Mouse (Mus musculus) midbrain, embryonic 11.5 days (tissue): ENCODE results near the gene Nepn. TPM values are rescaled to one million over a fixed set of nuclear protein-coding genes. Genes with fewer than 3 reads are reported as not detected.
"Not testable (repeated sequence)": the region's sequence is repeated elsewhere in the genome, so short reads cannot be mapped to it uniquely, and the experiment has no call there.

ENCODE experiments used
- ATAC-seq: fragments of 200-750 bp; cut with Nextera tagmentation; 2 replicates; pipeline ENCODE4 v1.8.0; 2017; ENCODE audit warnings: moderate TSS enrichment, moderate library complexity; ENCODE audit not compliant: low FRiP score
- DNase-seq: peaks from one replicate; pipeline ENCODE4 v3.0.0; 2015; ENCODE audit warnings: low spot score; ENCODE audit errors: missing footprints
- H3K27ac ChIP-seq: fragments of 300-500 bp; sonication (generic); 2 replicates; pipeline ENCODE4 v1.5.1; 2014; ENCODE audit warnings: low read depth, low read length
- H3K27me3 ChIP-seq: fragments of 300-500 bp; sonication (generic); 2 replicates; pipeline ENCODE4 v1.6.1; 2014; ENCODE audit warnings: mild to moderate bottlenecking, low read length, moderate library complexity, mixed read lengths; ENCODE audit not compliant: control insufficient read depth, insufficient read depth
- H3K36me3 ChIP-seq: fragments of 300-500 bp; sonication (generic); 2 replicates; pipeline ENCODE4 v1.6.1; 2014; ENCODE audit warnings: mild to moderate bottlenecking, low read length, moderate library complexity, mixed read lengths; ENCODE audit not compliant: control insufficient read depth, insufficient read depth
- H3K4me1 ChIP-seq: fragments of 300-500 bp; sonication (generic); 2 replicates; pipeline ENCODE4 v1.6.1; 2014; ENCODE audit warnings: low read length; ENCODE audit not compliant: control insufficient read depth, insufficient read depth
- H3K4me2 ChIP-seq: fragments of 300-500 bp; sonication (generic); 2 replicates; pipeline ENCODE4 v1.6.1; 2014; ENCODE audit warnings: mild to moderate bottlenecking, moderate library complexity
- H3K4me3 ChIP-seq: fragments of 300-500 bp; sonication (generic); 2 replicates; pipeline ENCODE4 v1.5.1; 2014; ENCODE audit warnings: low read depth, low read length
- H3K9ac ChIP-seq: fragments of 300-500 bp; sonication (generic); 2 replicates; pipeline ENCODE4 v1.6.1; 2014; ENCODE audit warnings: low read length
- H3K9me3 ChIP-seq: fragments of 300-500 bp; sonication (generic); 2 replicates; pipeline ENCODE4 v1.6.1; 2016; ENCODE audit warnings: low read length; ENCODE audit not compliant: control insufficient read depth
- WGBS: fragments of 180-500 bp; shearing (Covaris S2); extraction: QIAGEN DNeasy Blood & Tissue Kit; methylation state at CpG from one replicate; pipeline ENCODE4 v1.1.7; 2014; 5-methylcytosine and 5-hydroxymethylcytosine counted together
- polyA plus RNA-seq: library from polyadenylated mRNA; unstranded; fragments of >200 nt; fragmentation: Nextera tagmentation; extraction: Ambion mirVana; gene quantifications from 2 replicates; pipeline ENCODE4 v1.2.1, GENCODE M21; 2014

Nepn gene
- not detected in 2 replicates for polyA plus RNA-seq

GRCm38 (mm10) chr10:52388922-52389430 lies at the start of gene Nepn:
Gene Nepn, plus strand, starts transcription at chr10:52388972.
- Histone ChIP-seq H3K27me3 (no peaks in the 10 kb centered on the region), H3K36me3 (no peaks in the 10 kb centered on the region), H3K4me1 (no peaks in the 10 kb centered on the region), H3K4me2 (no peak within 1 kb of the TSS), H3K9me3 (no peaks in the 10 kb centered on the region), H3K9ac (no peak within 1 kb of the TSS), H3K4me3 (no peak within 1 kb of the TSS), H3K27ac (no peak within 1 kb of the TSS)
- 73% methylated on average over 5 of the region's 5 CpGs for WGBS
- DNase-seq: no peak
- ATAC-seq: no peak

DNA sequence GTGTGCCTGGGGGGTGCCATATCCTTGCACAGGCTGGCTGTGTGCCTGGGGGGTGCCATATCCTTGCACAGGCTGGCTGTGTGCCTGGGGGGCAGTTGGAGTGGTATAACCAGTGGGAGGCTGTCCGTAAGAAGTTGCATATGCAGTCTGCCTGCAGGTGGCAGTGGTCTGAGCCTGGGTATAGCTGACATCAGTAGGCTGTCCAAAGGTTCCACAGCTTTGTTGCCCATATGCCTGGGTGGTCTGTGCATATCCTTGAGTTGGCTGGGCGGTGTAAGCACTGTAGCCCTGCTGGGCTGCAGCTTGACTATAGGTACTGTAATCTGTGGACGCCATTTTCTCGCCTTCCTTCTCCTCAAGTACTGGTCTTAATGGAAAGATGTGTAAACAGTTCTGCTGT lies 45.4 kb upstream of the Nepn start:
- not testable (repeated sequence) for H3K27ac ChIP-seq, H3K4me1 ChIP-seq, H3K27me3 ChIP-seq, H3K4me2 ChIP-seq, ATAC-seq, H3K9ac ChIP-seq, H3K4me3 ChIP-seq, H3K9me3 ChIP-seq, DNase-seq
- peaks cover 11% of the 10 kb centered on the region; the same call in 1 of the 2 replicates for H3K36me3 ChIP-seq
- 92% methylated on average over 4 of the region's 4 CpGs for WGBS

DNA sequence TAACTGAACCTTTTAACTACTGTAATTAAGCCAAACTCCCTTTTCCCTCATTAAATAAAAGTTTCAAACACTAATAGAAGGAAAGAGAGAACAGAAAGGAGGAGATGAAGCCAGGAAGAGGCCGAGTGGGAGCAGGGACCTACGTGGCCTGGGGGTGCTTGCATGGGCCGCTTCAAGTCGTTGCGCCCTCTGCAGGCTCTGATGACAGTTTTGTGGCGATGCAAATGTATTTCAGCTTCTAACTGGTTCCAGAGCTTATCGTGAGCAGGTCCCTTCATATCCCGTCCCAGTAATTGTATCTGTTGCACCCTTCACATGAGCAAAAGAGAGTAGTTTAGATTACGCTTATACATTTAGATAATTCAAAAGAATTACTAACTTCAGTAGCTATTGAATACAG lies 35.6 kb upstream of the Nepn start:
- no peak for DNase-seq
- ATAC-seq: no peak
- Histone ChIP-seq H3K27ac (no peak overlapping the region), H3K4me3 (no peak overlapping the region), H3K4me1 (no peaks in the 10 kb centered on the region), H3K36me3 (peaks cover 12% of the 10 kb centered on the region), H3K9ac (no peak overlapping the region), H3K27me3 (no peaks in the 10 kb centered on the region), H3K4me2 (no peak overlapping the region), H3K9me3 (no peaks in the 10 kb centered on the region)
- WGBS: 73% methylated on average over 9 of the region's 9 CpGs

- WGBS: 89% methylated on average over 2 of the region's 2 CpGs
- Histone ChIP-seq H3K27me3 (no peaks in the 10 kb centered on the region), H3K4me1 (no peaks in the 10 kb centered on the region), H3K36me3 (0 out of 2 replicates have a peak, but pooled peaks cover 2% of the 10 kb centered on the region), H3K9ac (no peak within 1 kb of the TSS), H3K4me2 (no peak within 1 kb of the TSS), H3K27ac (no peak within 1 kb of the TSS), H3K4me3 (no peak within 1 kb of the TSS), H3K9me3 (no peaks in the 10 kb centered on the region)
- ATAC-seq: no peak
- DNase-seq: no peak
Observed at GRCm38 (mm10) chr10:52358467-52358866, 30.3 kb upstream of the Nepn start, which contains the start of gene Gm26741. Gene Gm26741, plus strand, starts transcription at chr10:52358767.

- H3K4me2 ChIP-seq: no peak overlapping the region
- H3K27me3 ChIP-seq: no peaks in the 10 kb centered on the region
- H3K36me3 ChIP-seq: no peaks in the 10 kb centered on the region
- ATAC-seq: no peak
- 98% methylated on average over 4 of the region's 4 CpGs for WGBS
- H3K4me3 ChIP-seq: no peak overlapping the region
- no peaks in the 10 kb centered on the region for H3K4me1 ChIP-seq
- no peak overlapping the region for H3K27ac ChIP-seq
- no peak for DNase-seq
- H3K9ac ChIP-seq: no peak overlapping the region
- no peaks in the 10 kb centered on the region for H3K9me3 ChIP-seq
Observed at GRCm38 (mm10) chr10:52360241-52360735, 28.5 kb upstream of the Nepn start.

DNA sequence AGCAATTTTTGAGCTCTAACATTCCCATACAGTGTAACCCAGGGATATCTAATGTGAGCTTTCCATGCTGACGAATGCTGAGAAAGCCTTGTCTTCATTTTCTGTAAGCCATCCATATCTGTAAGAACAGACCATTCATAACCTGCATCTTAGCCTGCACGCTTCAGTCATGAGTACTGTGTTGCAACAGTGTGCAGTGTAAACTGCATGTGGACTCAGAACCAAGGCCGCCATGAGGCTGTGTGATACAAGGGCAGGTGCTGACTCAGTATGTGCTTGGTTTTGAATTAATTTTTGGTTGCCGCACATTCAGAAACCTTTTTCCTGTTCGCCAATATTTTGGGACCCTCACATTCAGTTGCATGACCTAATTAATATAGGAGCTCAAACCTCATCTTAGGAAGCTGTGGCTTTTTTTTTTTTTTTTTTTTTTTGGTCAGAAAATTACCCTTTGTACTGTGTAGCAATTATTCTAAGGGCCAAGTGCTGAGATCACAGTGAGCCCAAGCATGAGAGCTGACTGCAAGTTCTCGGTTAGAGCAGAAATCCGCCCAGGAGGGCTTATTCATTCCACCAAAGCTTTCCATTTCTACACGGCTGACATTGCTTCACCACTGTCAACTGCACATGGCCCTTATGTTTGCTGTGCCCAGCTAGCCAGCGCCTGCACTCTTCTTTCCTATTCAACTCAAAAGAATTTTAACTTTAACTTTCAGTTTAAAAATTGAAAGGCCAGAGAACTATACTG lies 27.7 kb upstream of the Nepn start:
- no peak for ATAC-seq
- no peak overlapping the region for H3K9ac ChIP-seq
- WGBS: 91% methylated on average over 9 of the region's 9 CpGs
- H3K4me3 ChIP-seq: no peak overlapping the region
- no peak for DNase-seq
- no peaks in the 10 kb centered on the region for H3K4me1 ChIP-seq
- no peak overlapping the region for H3K27ac ChIP-seq
- no peak overlapping the region for H3K4me2 ChIP-seq
- H3K27me3 ChIP-seq: no peaks in the 10 kb centered on the region
- no peaks in the 10 kb centered on the region for H3K36me3 ChIP-seq
- H3K9me3 ChIP-seq: no peaks in the 10 kb centered on the region

DNA sequence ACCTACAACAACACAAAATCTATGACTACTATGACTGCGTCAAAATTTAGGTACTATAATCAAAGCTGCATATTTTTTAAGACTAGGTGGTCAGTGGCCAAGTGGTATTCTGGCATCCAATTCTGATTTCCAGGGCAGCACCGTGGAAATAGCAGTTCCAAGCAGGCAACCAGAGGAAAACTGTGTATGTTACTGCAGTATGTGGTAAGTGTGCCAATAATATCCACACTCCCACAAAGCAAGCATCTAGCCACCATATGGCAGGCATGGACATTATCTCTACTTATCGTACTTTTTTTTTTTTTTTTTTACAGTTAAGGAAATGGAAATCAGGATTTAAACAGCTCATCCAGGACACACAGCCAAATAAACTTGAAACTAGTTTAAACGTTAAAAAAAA lies 20.4 kb upstream of the Nepn start:
- Histone ChIP-seq H3K4me2 (no peak overlapping the region), H3K9ac (no peak overlapping the region), H3K9me3 (no peaks in the 10 kb centered on the region), H3K4me3 (no peak overlapping the region), H3K36me3 (no peaks in the 10 kb centered on the region), H3K4me1 (no peaks in the 10 kb centered on the region), H3K27ac (no peak overlapping the region), H3K27me3 (no peaks in the 10 kb centered on the region)
- WGBS: 93% methylated on average over 4 of the region's 4 CpGs
- ATAC-seq (no peak), DNase-seq (no peak)

GRCm38 (mm10) chr10:52373834-52374233 lies 14.9 kb upstream of the Nepn start:
- Histone ChIP-seq H3K27me3 (no peaks in the 10 kb centered on the region), H3K4me3 (no peak overlapping the region), H3K27ac (no peak overlapping the region), H3K36me3 (no peaks in the 10 kb centered on the region), H3K9ac (no peak overlapping the region), H3K4me2 (no peak overlapping the region), H3K9me3 (no peaks in the 10 kb centered on the region), H3K4me1 (no peaks in the 10 kb centered on the region)
- 88% methylated on average over 4 of the region's 4 CpGs for WGBS
- ATAC-seq (no peak), DNase-seq (no peak)

GRCm38 (mm10) chr10:52374651-52375050 lies 14.1 kb upstream of the Nepn start:
- Histone ChIP-seq H3K4me3 (no peak overlapping the region), H3K4me1 (peaks cover 3% of the 10 kb centered on the region; the same call in 1 of the 2 replicates), H3K9ac (no peak overlapping the region), H3K4me2 (no peak overlapping the region), H3K36me3 (no peaks in the 10 kb centered on the region), H3K27me3 (no peaks in the 10 kb centered on the region), H3K27ac (no peak overlapping the region), H3K9me3 (no peaks in the 10 kb centered on the region)
- ATAC-seq (no peak), DNase-seq (no peak)
